Mouse (Mus musculus): ENCODE measurements at regions not wholly inside any gene's neighbourhood (a gene's known extent, or its start where the extent isn't known, plus 50 kb on each side); places are given as distances from the start of the nearest gene placed in this dataset.

- no peak overlapping the region for H3K4me3 ChIP-seq
- H3K9me3 ChIP-seq = no peaks in the 10 kb centered on the region
- no peak for DNase-seq (ENCODE audit: low spot score)
- no peaks in the 10 kb centered on the region for H3K36me3 ChIP-seq
- H3K27me3 ChIP-seq (ENCODE audit: insufficient read depth, poor library complexity, severe bottlenecking) = no peaks in the 10 kb centered on the region
- WGBS = 93% methylated on average over 4 of the region's 4 CpGs
- no peak overlapping the region for H3K27ac ChIP-seq
- H3K4me1 ChIP-seq (replicated peaks) = 0 out of 2 replicates have a peak, but pooled peaks cover 4% of the 10 kb centered on the region
These were observed 405.2 kb upstream of the Hs6st1 start for GRCm38 (mm10) chr1:35663006-35663405.

- H3K27me3 ChIP-seq (ENCODE audit: insufficient read depth, poor library complexity, severe bottlenecking) = no peaks in the 10 kb centered on the region
- DNase-seq (ENCODE audit: low spot score) = no peak
- no peaks in the 10 kb centered on the region for H3K9me3 ChIP-seq
- H3K36me3 ChIP-seq = no peaks in the 10 kb centered on the region
- H3K27ac ChIP-seq = no peak overlapping the region
- H3K4me3 ChIP-seq = no peak overlapping the region
- 77% methylated on average over 4 of the region's 4 CpGs for WGBS
- H3K4me1 ChIP-seq (replicated peaks) = no peaks in the 10 kb centered on the region
These were observed 394.7 kb upstream of the Hs6st1 start for GRCm38 (mm10) chr1:35673524-35673923.

GRCm38 (mm10) chr1:35673992-35674391 is 394.2 kb upstream of the Hs6st1 start:
- Histone ChIP-seq H3K27me3 (ENCODE audit: insufficient read depth, poor library complexity, severe bottlenecking) (no peaks in the 10 kb centered on the region), H3K9me3 (no peaks in the 10 kb centered on the region), H3K4me3 (no peak overlapping the region), H3K4me1 (replicated peaks) (no peaks in the 10 kb centered on the region), H3K36me3 (no peaks in the 10 kb centered on the region), H3K27ac (no peak overlapping the region)
- 89% methylated on average over 1 of the region's 1 CpGs for WGBS
- DNase-seq (ENCODE audit: low spot score) = no peak

GRCm38 (mm10) chr1:35682511-35682949 is 385.7 kb upstream of the Hs6st1 start:
- 89% methylated on average over 8 of the region's 8 CpGs for WGBS
- H3K36me3 ChIP-seq = no peaks in the 10 kb centered on the region
- no peak overlapping the region for H3K27ac ChIP-seq
- no peak overlapping the region for H3K4me3 ChIP-seq
- DNase-seq (ENCODE audit: low spot score) = no peak
- no peaks in the 10 kb centered on the region for H3K27me3 ChIP-seq (ENCODE audit: insufficient read depth, poor library complexity, severe bottlenecking)
- no peaks in the 10 kb centered on the region for H3K4me1 ChIP-seq (replicated peaks)
- H3K9me3 ChIP-seq = no peaks in the 10 kb centered on the region

GRCm38 (mm10) chr1:35685651-35686050 is 382.5 kb upstream of the Hs6st1 start:
- Histone ChIP-seq H3K4me1 (replicated peaks) (no peaks in the 10 kb centered on the region), H3K27me3 (ENCODE audit: insufficient read depth, poor library complexity, severe bottlenecking) (no peaks in the 10 kb centered on the region), H3K36me3 (no peaks in the 10 kb centered on the region), H3K9me3 (no peaks in the 10 kb centered on the region), H3K4me3 (no peak overlapping the region), H3K27ac (peak overlapping the region; percentile 56)
- 59% methylated on average over 6 of the region's 6 CpGs for WGBS
- DNase-seq (ENCODE audit: low spot score) = no peak

GRCm38 (mm10) chr1:35694349-35694748 is 373.9 kb upstream of the Hs6st1 start:
- peak; percentile 14 for DNase-seq (ENCODE audit: low spot score)
- Histone ChIP-seq H3K4me3 (no peak overlapping the region), H3K27ac (peak overlapping the region; percentile 85), H3K36me3 (no peaks in the 10 kb centered on the region), H3K9me3 (peaks cover 3% of the 10 kb centered on the region; the same call in 1 of the 2 replicates), H3K27me3 (ENCODE audit: insufficient read depth, poor library complexity, severe bottlenecking) (peaks cover 6% of the 10 kb centered on the region; the same call in 1 of the 2 replicates), H3K4me1 (replicated peaks) (peaks cover 43% of the 10 kb centered on the region)
- WGBS = 20% methylated on average over 3 of the region's 3 CpGs

- Histone ChIP-seq H3K36me3 (no peaks in the 10 kb centered on the region), H3K27me3 (ENCODE audit: insufficient read depth, poor library complexity, severe bottlenecking) (peaks cover 6% of the 10 kb centered on the region; the same call in 1 of the 2 replicates), H3K27ac (peak overlapping the region; percentile 85), H3K4me3 (peak overlapping the region; percentile 2; the same call in 1 of the 2 replicates), H3K4me1 (replicated peaks) (peaks cover 43% of the 10 kb centered on the region), H3K9me3 (peaks cover 3% of the 10 kb centered on the region; the same call in 1 of the 2 replicates)
- peak; percentile 66 for DNase-seq (ENCODE audit: low spot score)
- 29% methylated on average over 15 of the region's 15 CpGs for WGBS
These were observed 373.2 kb upstream of the Hs6st1 start for GRCm38 (mm10) chr1:35694775-35695591.

- peaks cover 6% of the 10 kb centered on the region; the same call in 1 of the 2 replicates for H3K27me3 ChIP-seq (ENCODE audit: insufficient read depth, poor library complexity, severe bottlenecking)
- peak overlapping the region; percentile 82 for H3K27ac ChIP-seq
- no peaks in the 10 kb centered on the region for H3K36me3 ChIP-seq
- no peak for DNase-seq (ENCODE audit: low spot score)
- H3K4me3 ChIP-seq = no peak overlapping the region
- peaks cover 2% of the 10 kb centered on the region; the same call in 1 of the 2 replicates for H3K9me3 ChIP-seq
- WGBS = 25% methylated on average over 4 of the region's 4 CpGs
- peaks cover 50% of the 10 kb centered on the region for H3K4me1 ChIP-seq (replicated peaks)
These were observed 371.0 kb upstream of the Hs6st1 start for GRCm38 (mm10) chr1:35697218-35697617.

- H3K4me3 ChIP-seq = no peak overlapping the region
- 14% methylated on average over 10 of the region's 10 CpGs for WGBS
- DNase-seq (ENCODE audit: low spot score) = no peak
- no peaks in the 10 kb centered on the region for H3K9me3 ChIP-seq
- peaks cover 50% of the 10 kb centered on the region for H3K4me1 ChIP-seq (replicated peaks)
- H3K27me3 ChIP-seq (ENCODE audit: insufficient read depth, poor library complexity, severe bottlenecking) = peaks cover 6% of the 10 kb centered on the region; the same call in 1 of the 2 replicates
- H3K36me3 ChIP-seq = no peaks in the 10 kb centered on the region
- peak overlapping the region; percentile 82 for H3K27ac ChIP-seq
These were observed 370.2 kb upstream of the Hs6st1 start for GRCm38 (mm10) chr1:35697834-35698500.

- H3K4me3 ChIP-seq = no peak overlapping the region
- peak overlapping the region; percentile 16; the same call in 1 of the 2 replicates for H3K27ac ChIP-seq
- no peaks in the 10 kb centered on the region for H3K36me3 ChIP-seq
- no peak for DNase-seq (ENCODE audit: low spot score)
- peaks cover 15% of the 10 kb centered on the region for H3K4me1 ChIP-seq (replicated peaks)
- H3K27me3 ChIP-seq (ENCODE audit: insufficient read depth, poor library complexity, severe bottlenecking) = no peaks in the 10 kb centered on the region
- 75% methylated on average over 1 of the region's 1 CpGs for WGBS
- no peaks in the 10 kb centered on the region for H3K9me3 ChIP-seq
These were observed 365.6 kb upstream of the Hs6st1 start for GRCm38 (mm10) chr1:35702585-35702984.

- Histone ChIP-seq H3K9me3 (no peaks in the 10 kb centered on the region), H3K4me3 (no peak overlapping the region), H3K4me1 (replicated peaks) (peaks cover 6% of the 10 kb centered on the region; the same call in 1 of the 2 replicates), H3K27me3 (ENCODE audit: insufficient read depth, poor library complexity, severe bottlenecking) (no peaks in the 10 kb centered on the region), H3K27ac (no peak overlapping the region), H3K36me3 (no peaks in the 10 kb centered on the region)
- 84% methylated on average over 6 of the region's 6 CpGs for WGBS
- no peak for DNase-seq (ENCODE audit: low spot score)
These were observed 361.9 kb upstream of the Hs6st1 start for GRCm38 (mm10) chr1:35706336-35706735.

- Histone ChIP-seq H3K27me3 (ENCODE audit: insufficient read depth, poor library complexity, severe bottlenecking) (no peaks in the 10 kb centered on the region), H3K9me3 (no peaks in the 10 kb centered on the region), H3K27ac (no peak overlapping the region), H3K4me3 (no peak overlapping the region), H3K36me3 (no peaks in the 10 kb centered on the region), H3K4me1 (replicated peaks) (no peaks in the 10 kb centered on the region)
- no peak for DNase-seq (ENCODE audit: low spot score)
- WGBS = 91% methylated on average over 2 of the region's 2 CpGs
These were observed 359.9 kb upstream of the Hs6st1 start for GRCm38 (mm10) chr1:35708176-35708788.

- H3K4me1 ChIP-seq (replicated peaks) = no peaks in the 10 kb centered on the region
These were observed 359.0 kb upstream of the Hs6st1 start for GRCm38 (mm10) chr1:35709214-35709613.

More at GRCm38 (mm10) chr1:35709214-35709613, 359.0 kb upstream of the Hs6st1 start:
- DNase-seq (ENCODE audit: low spot score) = no peak
- Histone ChIP-seq H3K27me3 (ENCODE audit: insufficient read depth, poor library complexity, severe bottlenecking) (no peaks in the 10 kb centered on the region), H3K36me3 (no peaks in the 10 kb centered on the region), H3K27ac (no peak overlapping the region), H3K4me3 (no peak overlapping the region), H3K9me3 (no peaks in the 10 kb centered on the region)
